Mouse (Mus musculus) heart, embryonic 15.5 days (tissue): Measurements from ENCODE around the gene Arl4c. TPM values are rescaled to one million over a fixed set of nuclear protein-coding genes. Genes with fewer than 3 reads are reported as not detected.

Source experiments
- polyA plus RNA-seq: library from polyadenylated mRNA; unstranded; fragments of >200 nt; fragmentation: Nextera tagmentation; extraction: Ambion mirVana; gene quantifications from 2 replicates; pipeline ENCODE4 v1.2.1, GENCODE M21; 2015

Arl4c gene
- polyA plus RNA-seq, 1 experiment from 2014 or later, result 7.0 TPM

Other genes starting within 250 kb of the Arl4c start
- 0.21 and 0.25 TPM in 2 replicates for gene Glrp1, start 192.2 kb downstream of the Arl4c start, polyA plus RNA-seq